Mouse (Mus musculus): Measurements from ENCODE around the gene Spp1.

GRCm38 (mm10) chr5:104407541-104408231, 27.2 kb upstream of the Spp1 start:
- no peak for TF ChIP-seq POLR2A (IDR thresholded peaks at IDR 0.05; ENCODE audit: control insufficient read depth, low read depth, low read length)
- no peak for TF ChIP-seq CTCF (IDR thresholded peaks at IDR 0.05; ENCODE audit: control insufficient read depth, insufficient read depth, insufficient replicate concordance, low read depth, low read length)
